Mouse (Mus musculus): Measurements from ENCODE around the gene Cts8.

DNA sequence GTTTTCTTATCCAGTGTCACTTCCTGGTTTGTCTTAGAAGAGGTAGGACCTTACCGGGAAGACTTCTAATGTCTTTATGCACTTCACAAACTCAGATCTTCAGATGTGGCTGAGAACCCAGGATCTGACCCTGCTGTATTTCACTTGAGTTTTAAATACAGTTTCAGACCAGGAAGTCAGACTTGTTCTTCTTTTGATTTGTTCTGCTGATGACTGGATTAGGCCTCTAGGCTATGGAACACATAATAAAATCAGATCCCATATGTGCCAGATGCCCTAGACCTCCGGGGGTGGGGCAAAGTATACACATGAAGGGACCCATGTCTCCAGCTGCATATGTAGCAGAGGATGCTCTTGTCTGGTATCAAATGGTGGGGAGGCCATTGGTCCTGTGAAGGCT is 33.6 kb upstream of the Cts8 start, which contains the start of gene Gm49398:
- TF ChIP-seq POLR2A (IDR thresholded peaks at IDR 0.05; ENCODE audit: control insufficient read depth, extremely low read depth, insufficient read depth, low read length, poor library complexity), result no peak
- TF ChIP-seq CTCF (IDR thresholded peaks at IDR 0.05; ENCODE audit: borderline replicate concordance, control insufficient read depth, extremely low read depth, insufficient read depth, low read length, poor library complexity), result no peak
